Mouse (Mus musculus): ENCODE data around the gene Meis1.

- no peak for TF ChIP-seq CTCF (IDR thresholded peaks at IDR 0.05; ENCODE audit: borderline replicate concordance, extremely low read depth, insufficient read depth, insufficient read length)
- no peak for TF ChIP-seq POLR2A (IDR thresholded peaks at IDR 0.05; ENCODE audit: borderline replicate concordance, extremely low read depth, insufficient read depth, insufficient read length, poor library complexity, severe bottlenecking)
Measured at GRCm38 (mm10) chr11:18900489-18900888, 118.3 kb downstream of the Meis1 start.
